Mouse (Mus musculus): ENCODE data around the gene Pagr1b. TPM values are rescaled to one million over a fixed set of nuclear protein-coding genes. Genes with fewer than 3 reads are reported as not detected.

Pagr1b gene
- polyA plus RNA-seq, 1 experiment, result not detected

DNA sequence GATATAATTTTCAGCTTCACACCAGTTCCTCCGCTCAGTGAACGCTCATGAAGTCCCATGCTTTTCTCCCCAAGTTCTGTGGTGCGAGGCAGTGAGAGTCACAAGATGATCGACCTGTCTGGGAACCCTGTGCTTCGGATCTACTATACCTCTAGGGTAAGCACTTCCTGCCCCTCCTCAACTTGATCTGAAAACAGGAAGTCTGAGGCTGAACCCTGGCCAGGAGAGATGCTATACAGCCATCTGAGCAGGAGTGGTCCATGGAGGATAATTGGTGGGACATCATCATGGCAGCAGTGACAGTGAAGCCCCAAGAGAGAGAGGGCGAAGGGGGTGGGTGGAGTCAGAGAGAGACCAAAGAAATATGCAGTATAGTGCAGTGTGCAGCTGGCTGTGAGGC is 37.4 kb downstream of the Pagr1b start:
- no peak overlapping the region for H3K4me3 ChIP-seq (replicated peaks; ENCODE audit: control insufficient read depth, low read depth, low read length)
- no peak for TF ChIP-seq CTCF (IDR thresholded peaks at IDR 0.05; ENCODE audit: control insufficient read depth, insufficient read depth, low read length)
- no peak for TF ChIP-seq POLR2A (IDR thresholded peaks at IDR 0.05; ENCODE audit: borderline replicate concordance, control insufficient read depth, low read depth, low read length)
- H3K27ac ChIP-seq (ENCODE audit: control insufficient read depth, insufficient read depth, low read depth, low read length, poor library complexity), result no peak overlapping the region

GRCm38 (mm10) chr7:126976878-126977459 is 39.3 kb downstream of the Pagr1b start:
- Histone ChIP-seq H3K4me1 (ENCODE audit: control insufficient read depth, insufficient read depth, low read length) (peaks cover 2% of the 10 kb centered on the region; the same call in 1 of the 2 replicates), H3K27ac (ENCODE audit: control insufficient read depth, insufficient read depth, low read depth, low read length, poor library complexity) (peak overlapping the region; percentile 50), H3K4me3 (replicated peaks; ENCODE audit: control insufficient read depth, low read depth, low read length) (peak overlapping the region; percentile 87)
- TF ChIP-seq CTCF (IDR thresholded peaks at IDR 0.05; ENCODE audit: control insufficient read depth, insufficient read depth, low read length), result no peak
- no peak for TF ChIP-seq POLR2A (IDR thresholded peaks at IDR 0.05; ENCODE audit: borderline replicate concordance, control insufficient read depth, low read depth, low read length)
- WGBS, result 25% methylated on average over 14 of the region's 14 CpGs

More for the DNA sequence above, 37.4 kb downstream of the Pagr1b start:
- H3K4me1 ChIP-seq (ENCODE audit: control insufficient read depth, insufficient read depth, low read length), result peaks cover 2% of the 10 kb centered on the region; the same call in 1 of the 2 replicates
- 64% methylated on average over 6 of the region's 6 CpGs for WGBS

DNA sequence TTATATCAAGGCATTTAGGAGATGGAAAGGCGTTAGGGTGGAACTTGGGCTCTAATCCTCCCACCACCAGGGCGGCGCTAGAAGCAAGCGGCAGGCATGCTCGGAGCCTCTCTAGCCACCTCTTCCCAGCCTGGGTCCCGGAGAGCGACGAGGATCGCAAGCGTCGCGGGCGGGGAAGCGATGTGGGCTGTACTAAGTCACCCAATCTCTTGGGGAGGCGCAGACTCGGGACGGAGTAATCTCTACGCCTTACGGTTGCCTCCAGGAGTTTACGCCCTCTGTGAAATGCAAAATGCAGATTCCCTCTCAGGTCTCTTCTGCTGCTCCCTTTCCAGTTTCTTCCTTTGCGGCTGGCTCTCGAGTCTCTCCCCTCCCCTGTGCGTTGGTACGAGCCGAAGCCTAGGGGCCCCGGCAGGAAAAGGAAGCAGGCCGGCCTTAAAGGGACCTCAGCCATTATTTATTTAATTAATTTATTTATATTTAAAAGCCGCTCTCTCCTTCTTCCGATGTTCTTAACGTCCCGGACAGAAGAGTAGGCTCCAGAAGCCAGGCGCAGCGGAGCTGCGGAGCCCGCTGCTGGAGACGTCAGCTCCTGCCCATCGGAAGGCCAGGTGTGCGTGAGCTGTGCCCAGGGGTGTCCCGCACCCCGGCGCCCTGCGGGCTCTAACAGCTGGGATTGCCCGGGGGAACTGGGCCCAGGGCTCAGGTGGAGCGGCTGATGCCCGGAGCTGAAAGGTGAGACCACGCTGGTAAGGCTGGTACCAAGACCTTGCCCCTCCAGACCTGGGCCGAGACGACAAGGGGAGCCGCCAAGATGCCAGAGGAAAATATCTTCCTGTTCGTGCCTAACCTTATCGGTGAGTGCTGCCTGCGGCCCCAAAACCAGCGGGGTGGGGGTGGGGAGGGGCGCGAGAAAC is 40.1 kb downstream of the Pagr1b start, which contains the start of gene Cdiptos:
TSS of gene Cdiptos (minus strand) at position 149 of the 917 bp plus-strand sequence.
- Histone ChIP-seq H3K4me3 (replicated peaks; ENCODE audit: control insufficient read depth, low read depth, low read length) (peak within 1 kb of the TSS; percentile 87), H3K27ac (ENCODE audit: control insufficient read depth, insufficient read depth, low read depth, low read length, poor library complexity) (peak within 1 kb of the TSS; percentile 96), H3K4me1 (ENCODE audit: control insufficient read depth, insufficient read depth, low read length) (peaks cover 2% of the 10 kb centered on the region; the same call in 1 of the 2 replicates)
- TF ChIP-seq POLR2A (IDR thresholded peaks at IDR 0.05; ENCODE audit: borderline replicate concordance, control insufficient read depth, low read depth, low read length) (peak; percentile 62; the same call in 1 of the 2 replicates), CTCF (IDR thresholded peaks at IDR 0.05; ENCODE audit: control insufficient read depth, insufficient read depth, low read length) (peak; percentile 97)
- under 1% methylated on average over 55 of the region's 55 CpGs for WGBS

- peaks cover 2% of the 10 kb centered on the region; the same call in 1 of the 2 replicates for H3K4me1 ChIP-seq (ENCODE audit: control insufficient read depth, insufficient read depth, low read length)
- peak within 1 kb of the TSS; percentile 87 for H3K4me3 ChIP-seq (replicated peaks; ENCODE audit: control insufficient read depth, low read depth, low read length)
- peak within 1 kb of the TSS; percentile 96 for H3K27ac ChIP-seq (ENCODE audit: control insufficient read depth, insufficient read depth, low read depth, low read length, poor library complexity)
- 3% methylated on average over 1 of the region's 1 CpGs for WGBS
- TF ChIP-seq CTCF (IDR thresholded peaks at IDR 0.05; ENCODE audit: control insufficient read depth, insufficient read depth, low read length), result no peak
- TF ChIP-seq POLR2A (IDR thresholded peaks at IDR 0.05; ENCODE audit: borderline replicate concordance, control insufficient read depth, low read depth, low read length), result no peak
Measured at GRCm38 (mm10) chr7:126975893-126975949, 40.6 kb downstream of the Pagr1b start, which contains the start of gene Cdipt. TSS of gene Cdipt (plus strand) at chr7:126975914.

DNA sequence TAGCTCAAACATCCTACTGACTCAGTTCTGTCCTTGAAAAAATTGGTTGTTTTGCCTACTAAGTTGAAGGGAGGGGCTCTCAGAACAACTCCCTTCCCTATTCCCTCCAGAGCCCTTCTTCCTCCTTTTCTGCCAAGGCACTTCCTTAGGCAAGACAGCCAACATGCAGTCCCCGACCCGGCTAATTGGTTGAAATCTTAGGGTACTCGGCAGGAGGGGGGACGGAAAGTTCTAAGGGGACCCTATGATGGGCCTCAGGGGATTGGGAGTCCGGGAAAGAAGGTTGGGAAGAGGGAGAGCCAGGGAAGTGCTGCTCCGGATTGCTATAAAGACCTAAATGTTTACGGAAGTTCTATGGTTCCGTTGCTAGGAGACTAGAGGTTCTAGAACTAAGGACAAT is 40.8 kb downstream of the Pagr1b start:
- WGBS, result 1% methylated on average over 8 of the region's 8 CpGs
- Histone ChIP-seq H3K4me3 (replicated peaks; ENCODE audit: control insufficient read depth, low read depth, low read length) (peak overlapping the region; percentile 87), H3K27ac (ENCODE audit: control insufficient read depth, insufficient read depth, low read depth, low read length, poor library complexity) (peak overlapping the region; percentile 96; the same call in 1 of the 2 replicates)

GRCm38 (mm10) chr7:126967361-126967760 is 48.9 kb downstream of the Pagr1b start:
- Histone ChIP-seq H3K4me1 (ENCODE audit: control insufficient read depth, insufficient read depth, low read length) (no peaks in the 10 kb centered on the region; the same call in 1 of the 2 replicates), H3K27ac (ENCODE audit: control insufficient read depth, insufficient read depth, low read depth, low read length, poor library complexity) (no peak overlapping the region), H3K4me3 (replicated peaks; ENCODE audit: control insufficient read depth, low read depth, low read length) (no peak overlapping the region)
- 78% methylated on average over 6 of the region's 6 CpGs for WGBS
- TF ChIP-seq CTCF (IDR thresholded peaks at IDR 0.05; ENCODE audit: control insufficient read depth, insufficient read depth, low read length) (no peak), POLR2A (IDR thresholded peaks at IDR 0.05; ENCODE audit: borderline replicate concordance, control insufficient read depth, low read depth, low read length) (no peak)

More for the DNA sequence above, 40.8 kb downstream of the Pagr1b start:
- H3K4me1 ChIP-seq (ENCODE audit: control insufficient read depth, insufficient read depth, low read length), result peaks cover 2% of the 10 kb centered on the region; the same call in 1 of the 2 replicates
- TF ChIP-seq CTCF (IDR thresholded peaks at IDR 0.05; ENCODE audit: control insufficient read depth, insufficient read depth, low read length), result no peak
- TF ChIP-seq POLR2A (IDR thresholded peaks at IDR 0.05; ENCODE audit: borderline replicate concordance, control insufficient read depth, low read depth, low read length), result no peak

- no peaks in the 10 kb centered on the region; the same call in 1 of the 2 replicates for H3K4me1 ChIP-seq (ENCODE audit: control insufficient read depth, insufficient read depth, low read length)
- H3K27ac ChIP-seq (ENCODE audit: control insufficient read depth, insufficient read depth, low read depth, low read length, poor library complexity), result no peak overlapping the region
- no peak overlapping the region for H3K4me3 ChIP-seq (replicated peaks; ENCODE audit: control insufficient read depth, low read depth, low read length)
- 27% methylated on average over 3 of the region's 3 CpGs for WGBS
- TF ChIP-seq POLR2A (IDR thresholded peaks at IDR 0.05; ENCODE audit: borderline replicate concordance, control insufficient read depth, low read depth, low read length) (no peak), CTCF (IDR thresholded peaks at IDR 0.05; ENCODE audit: control insufficient read depth, insufficient read depth, low read length) (no peak)
Measured at GRCm38 (mm10) chr7:126965568-126965967, 50.7 kb downstream of the Pagr1b start.

DNA sequence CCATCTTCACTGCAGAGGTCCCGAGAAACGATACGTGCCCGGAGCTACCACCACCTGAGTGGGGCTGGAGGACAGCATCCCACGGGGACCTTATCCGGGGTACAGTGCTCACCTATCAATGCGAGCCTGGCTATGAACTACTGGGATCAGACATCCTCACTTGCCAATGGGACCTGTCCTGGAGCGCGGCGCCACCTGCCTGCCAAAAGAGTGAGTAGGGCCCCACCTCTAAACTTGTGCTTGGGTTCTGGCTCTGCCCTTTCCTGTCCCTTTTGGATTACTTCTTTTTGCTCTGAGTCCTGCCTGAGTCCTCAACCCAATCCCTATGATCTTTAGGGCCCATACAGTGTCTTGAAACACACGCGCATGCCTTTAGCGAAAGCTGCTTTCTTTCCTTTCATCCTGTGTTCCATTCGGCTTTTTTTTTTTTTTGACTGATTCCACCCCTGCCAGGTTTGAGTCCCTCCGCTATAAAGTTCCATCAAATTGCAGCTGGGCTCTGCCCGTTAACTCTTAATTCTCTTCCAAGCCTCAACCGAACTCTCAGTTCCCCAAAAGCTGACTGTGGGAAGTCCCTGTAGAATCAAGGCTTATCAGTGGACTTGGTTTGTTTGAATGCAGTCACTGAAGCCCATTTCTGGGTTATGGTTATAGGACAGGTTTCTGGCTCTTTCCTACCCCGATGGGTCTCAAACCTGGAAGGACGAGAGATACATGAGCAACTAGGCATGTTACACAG is 52.6 kb downstream of the Pagr1b start:
- Histone ChIP-seq H3K4me1 (ENCODE audit: control insufficient read depth, insufficient read depth, low read length) (peaks cover 2% of the 10 kb centered on the region), H3K4me3 (replicated peaks; ENCODE audit: control insufficient read depth, low read depth, low read length) (no peak overlapping the region), H3K27ac (ENCODE audit: control insufficient read depth, insufficient read depth, low read depth, low read length, poor library complexity) (no peak overlapping the region)
- TF ChIP-seq POLR2A (IDR thresholded peaks at IDR 0.05; ENCODE audit: borderline replicate concordance, control insufficient read depth, low read depth, low read length) (no peak), CTCF (IDR thresholded peaks at IDR 0.05; ENCODE audit: control insufficient read depth, insufficient read depth, low read length) (peak; percentile 43)
- WGBS, result 32% methylated on average over 19 of the region's 19 CpGs

Measured in bone marrow, adult 2 months (tissue).